Mouse (Mus musculus) bone marrow macrophage, adult 2 months (primary cell): ENCODE data around the gene Tmem216.

Source experiments
- CTCF ChIP-seq: IDR thresholded peaks from 2 replicates; pipeline ENCODE4 v1.5.1; 2012; ENCODE audit warnings: low read depth, mild to moderate bottlenecking, low read length, moderate library complexity
- POLR2A ChIP-seq: IDR thresholded peaks from 2 replicates; pipeline ENCODE4 v1.6.1; 2012; ENCODE audit warnings: mild to moderate bottlenecking, low read depth, low read length, borderline replicate concordance

DNA sequence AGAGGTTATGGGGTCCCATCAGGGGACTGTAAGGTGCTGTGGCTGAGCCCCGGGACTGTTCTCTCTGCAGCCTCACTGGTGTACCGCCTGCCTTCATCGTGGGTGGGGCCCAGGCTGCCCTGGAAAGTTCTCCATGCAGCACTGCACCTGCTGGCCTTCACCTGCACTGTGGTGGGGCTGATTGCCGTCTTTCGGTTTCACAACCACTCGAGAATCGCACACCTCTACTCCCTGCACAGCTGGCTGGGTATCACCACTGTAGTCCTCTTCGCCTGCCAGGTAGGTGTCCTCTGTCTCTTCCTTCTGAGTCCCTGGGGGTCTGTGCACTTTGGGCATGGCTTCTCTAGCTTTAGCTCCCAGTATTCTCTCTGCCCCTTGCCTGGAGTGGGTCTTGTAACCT, 29.1 kb upstream of the Tmem216 start:
- no peak for TF ChIP-seq POLR2A
- no peak for TF ChIP-seq CTCF
